Mouse (Mus musculus) E14TG2a.4 (cell line): ENCODE measurements at regions not wholly inside any gene's neighbourhood (a gene's known extent, or its start where the extent isn't known, plus 50 kb on each side); places are given as distances from the start of the nearest gene placed in this dataset.

Experiments used
- H3K27me3 ChIP-seq: 2 replicates; pipeline ENCODE4 v1.6.1; 2014; ENCODE audit warnings: low read length, control low read depth; ENCODE audit not compliant: insufficient read depth
- H3K36me3 ChIP-seq: 2 replicates; pipeline ENCODE4 v1.6.1; 2014; ENCODE audit warnings: low read length, control low read depth; ENCODE audit not compliant: insufficient read depth
- H3K4me1 ChIP-seq: replicated peaks from 2 replicates; pipeline ENCODE4 v1.6.1; 2014; ENCODE audit warnings: low read depth, low read length, control low read depth
- H3K4me3 ChIP-seq: replicated peaks from 2 replicates; pipeline ENCODE4 v1.5.1; 2014; ENCODE audit warnings: mild to moderate bottlenecking, low read length
- H3K9me3 ChIP-seq: 2 replicates; pipeline ENCODE4 v1.6.1; 2014; ENCODE audit warnings: low read length, control low read depth
- CTCF ChIP-seq: conservative IDR thresholded peaks from 2 replicates; pipeline ENCODE4 v1.5.1; 2014; ENCODE audit warnings: low read length
- NANOG ChIP-seq: IDR thresholded peaks from 2 replicates; pipeline ENCODE4 v1.6.1; 2014; ENCODE audit warnings: borderline replicate concordance, low read length, mixed read lengths
- POU5F1 ChIP-seq: IDR thresholded peaks from 2 replicates; pipeline ENCODE4 v1.6.1; 2014; ENCODE audit warnings: low read length, borderline replicate concordance

DNA sequence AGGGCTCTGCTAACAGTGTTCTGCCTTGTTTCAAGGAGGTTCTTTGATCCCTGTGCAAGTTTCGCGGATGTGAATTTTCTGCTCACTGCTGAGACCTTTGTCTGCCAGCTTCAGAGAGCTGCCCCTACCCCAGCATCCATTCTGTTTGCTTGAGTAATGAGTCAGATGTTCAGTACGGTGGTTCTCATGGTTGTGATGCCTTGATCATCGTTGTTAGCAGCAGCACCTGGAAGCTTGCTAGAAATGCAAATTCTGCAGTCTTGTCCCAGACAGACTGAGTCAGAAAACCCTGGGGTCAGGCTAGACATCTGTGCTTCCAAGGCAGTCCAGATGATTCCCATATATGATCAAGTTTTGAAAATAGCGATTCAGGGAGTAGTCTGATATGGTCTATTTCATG, 75.2 kb upstream of the Prdm1 start:
- Histone ChIP-seq H3K9me3 (no peaks in the 10 kb centered on the region), H3K27me3 (peaks cover 9% of the 10 kb centered on the region), H3K36me3 (no peaks in the 10 kb centered on the region), H3K4me1 (peaks cover 13% of the 10 kb centered on the region), H3K4me3 (no peak overlapping the region)
- TF ChIP-seq POU5F1: no peak
- TF ChIP-seq CTCF: no peak
- TF ChIP-seq NANOG: no peak

DNA sequence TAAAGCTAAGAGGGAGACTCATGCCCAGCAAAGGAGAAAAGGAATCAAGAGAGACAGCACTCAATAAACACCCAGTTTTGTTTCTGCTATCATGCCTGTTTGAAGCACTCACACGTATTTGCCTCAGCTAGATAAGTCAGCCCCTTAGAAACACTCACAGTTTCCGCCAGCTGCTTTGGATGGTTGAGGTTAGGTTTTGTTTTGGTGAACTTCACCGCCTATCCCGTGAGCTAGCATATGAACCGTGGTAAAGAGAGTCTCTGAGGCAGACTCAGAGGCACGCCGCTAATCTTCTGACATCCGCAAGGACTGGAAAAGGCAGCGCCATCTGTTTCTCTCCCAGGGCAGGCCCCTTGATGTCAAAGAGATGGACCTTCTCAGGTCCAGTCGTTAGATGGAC, 73.2 kb upstream of the Prdm1 start:
- Histone ChIP-seq H3K27me3 (peaks cover 12% of the 10 kb centered on the region), H3K36me3 (no peaks in the 10 kb centered on the region), H3K9me3 (no peaks in the 10 kb centered on the region), H3K4me3 (no peak overlapping the region), H3K4me1 (peaks cover 13% of the 10 kb centered on the region)
- TF ChIP-seq CTCF (no peak), POU5F1 (no peak), NANOG (no peak)

DNA sequence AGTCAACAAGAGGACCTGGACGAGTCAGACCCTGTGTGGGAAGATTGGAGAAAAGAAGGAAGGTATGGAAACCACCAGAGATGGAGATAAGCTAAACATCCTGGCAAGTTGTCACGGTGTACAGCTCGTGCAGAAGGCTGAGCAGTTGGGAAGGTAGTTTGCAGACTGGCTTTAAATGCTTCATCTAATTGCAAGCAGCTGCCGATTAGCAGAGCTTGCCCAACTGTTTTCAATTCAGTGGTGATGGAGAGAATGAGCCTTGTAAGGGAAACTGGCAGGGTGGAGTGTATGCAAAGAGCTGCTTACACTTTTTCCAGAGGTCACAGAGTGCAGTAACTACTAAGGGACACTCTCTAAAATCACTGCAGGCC, 71.6 kb upstream of the Prdm1 start:
- no peaks in the 10 kb centered on the region for H3K9me3 ChIP-seq
- peaks cover 12% of the 10 kb centered on the region for H3K27me3 ChIP-seq
- peaks cover 13% of the 10 kb centered on the region for H3K4me1 ChIP-seq
- H3K4me3 ChIP-seq: no peak overlapping the region
- TF ChIP-seq POU5F1 (no peak), CTCF (no peak), NANOG (no peak)
- H3K36me3 ChIP-seq: no peaks in the 10 kb centered on the region

DNA sequence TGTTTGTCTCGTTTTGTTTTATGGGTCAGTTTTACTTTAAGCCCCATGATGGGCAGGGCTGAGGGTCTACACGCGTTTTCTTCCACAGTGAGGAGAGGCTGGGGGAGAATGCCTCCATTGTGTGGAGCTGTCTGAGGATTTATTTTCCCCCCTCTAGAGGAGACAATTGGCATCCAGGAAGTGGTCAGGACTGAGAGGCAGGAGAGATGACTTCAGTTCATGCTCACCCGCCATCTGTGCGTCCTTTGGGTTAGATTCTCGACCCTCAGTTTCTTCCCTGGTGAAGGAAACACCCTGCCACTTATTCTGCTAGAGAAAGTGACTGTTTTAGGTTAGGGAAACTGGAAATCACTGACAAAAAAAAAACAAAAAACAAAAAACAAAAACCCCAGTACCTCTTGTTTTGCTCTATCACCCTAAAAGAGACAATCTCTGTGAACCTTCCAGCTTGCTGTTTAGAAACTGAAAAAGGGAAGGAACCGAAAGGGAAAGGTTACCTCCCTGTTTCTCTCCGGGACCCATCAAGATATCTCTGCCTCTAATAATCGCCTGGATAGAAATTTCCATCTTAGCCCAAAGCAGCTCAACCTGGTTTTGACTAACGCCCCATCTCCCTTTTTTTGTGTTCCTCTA, 71.1 kb upstream of the Prdm1 start:
- Histone ChIP-seq H3K4me1 (peaks cover 13% of the 10 kb centered on the region), H3K9me3 (no peaks in the 10 kb centered on the region), H3K27me3 (peaks cover 12% of the 10 kb centered on the region), H3K36me3 (no peaks in the 10 kb centered on the region), H3K4me3 (no peak overlapping the region)
- TF ChIP-seq NANOG (no peak), POU5F1 (no peak), CTCF (no peak)

DNA sequence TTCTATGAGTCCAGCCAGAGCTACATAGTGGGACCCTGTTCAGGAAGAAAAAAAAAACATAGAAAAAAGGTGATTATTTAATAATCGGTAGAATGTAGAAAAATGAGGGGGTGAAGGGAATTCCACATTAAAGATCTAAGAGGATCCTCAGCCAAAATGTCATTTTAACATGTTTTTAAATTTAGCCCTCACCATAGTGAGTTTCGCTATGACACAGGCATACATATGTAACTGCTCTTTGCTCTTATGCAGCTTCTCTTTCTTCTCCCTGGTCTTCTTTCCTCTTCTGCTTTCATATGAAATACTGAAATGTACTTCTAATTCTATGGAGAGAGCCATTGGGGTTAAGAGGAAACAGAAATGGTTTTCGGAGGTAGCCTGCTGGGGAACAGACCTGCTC, 70.3 kb upstream of the Prdm1 start:
- peaks cover 13% of the 10 kb centered on the region for H3K4me1 ChIP-seq
- no peak for TF ChIP-seq NANOG
- no peak for TF ChIP-seq CTCF
- TF ChIP-seq POU5F1: no peak
- no peaks in the 10 kb centered on the region for H3K9me3 ChIP-seq
- H3K27me3 ChIP-seq: peaks cover 12% of the 10 kb centered on the region
- H3K4me3 ChIP-seq: no peak overlapping the region
- H3K36me3 ChIP-seq: no peaks in the 10 kb centered on the region

DNA sequence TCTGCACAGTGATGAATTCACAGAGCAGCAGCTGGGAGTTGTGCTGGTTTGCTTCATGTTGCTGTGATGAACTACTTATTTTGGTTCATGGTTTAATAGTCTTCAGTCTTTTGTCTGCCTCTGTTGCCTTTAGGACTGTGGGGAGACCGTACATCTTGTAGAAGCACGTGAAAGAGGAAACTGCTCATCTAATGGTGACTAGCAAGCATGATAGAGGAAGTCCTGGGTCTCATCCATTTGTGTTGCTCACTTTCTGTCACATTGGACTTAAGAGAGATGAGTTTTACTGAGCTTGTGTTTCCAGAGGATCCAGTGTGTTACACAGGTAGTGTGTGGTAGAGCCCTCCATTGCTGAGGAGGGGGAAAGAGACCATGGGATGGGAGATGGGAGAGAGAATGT, 67.6 kb upstream of the Prdm1 start:
- Histone ChIP-seq H3K36me3 (no peaks in the 10 kb centered on the region), H3K9me3 (no peaks in the 10 kb centered on the region), H3K4me3 (no peak overlapping the region), H3K27me3 (peaks cover 7% of the 10 kb centered on the region), H3K4me1 (peaks cover 10% of the 10 kb centered on the region)
- no peak for TF ChIP-seq POU5F1
- TF ChIP-seq NANOG: no peak
- TF ChIP-seq CTCF: no peak

DNA sequence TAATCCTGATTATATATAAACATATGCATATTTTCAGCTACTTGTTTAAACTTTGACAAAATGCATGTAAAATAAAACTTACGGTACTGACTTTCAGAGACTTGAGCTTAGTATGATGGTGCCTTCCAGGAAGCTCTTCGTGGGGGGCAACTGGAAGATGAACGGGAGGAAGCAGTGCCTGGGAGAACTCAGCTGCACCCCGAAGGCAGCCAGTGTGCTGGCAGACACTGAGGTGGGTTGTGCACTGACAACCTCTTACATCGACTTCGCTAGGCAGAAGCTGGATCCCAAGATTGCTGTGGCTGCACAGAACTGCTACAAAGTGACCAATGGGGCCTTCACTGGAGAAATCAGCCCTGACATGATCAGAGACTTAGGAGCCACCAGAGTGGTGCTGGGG, 61.5 kb upstream of the Prdm1 start:
- TF ChIP-seq POU5F1 (no peak), CTCF (no peak), NANOG (no peak)
- no peaks in the 10 kb centered on the region for H3K9me3 ChIP-seq
- no peaks in the 10 kb centered on the region for H3K36me3 ChIP-seq
- no peaks in the 10 kb centered on the region for H3K4me1 ChIP-seq
- no peaks in the 10 kb centered on the region for H3K27me3 ChIP-seq
- H3K4me3 ChIP-seq: no peak overlapping the region

DNA sequence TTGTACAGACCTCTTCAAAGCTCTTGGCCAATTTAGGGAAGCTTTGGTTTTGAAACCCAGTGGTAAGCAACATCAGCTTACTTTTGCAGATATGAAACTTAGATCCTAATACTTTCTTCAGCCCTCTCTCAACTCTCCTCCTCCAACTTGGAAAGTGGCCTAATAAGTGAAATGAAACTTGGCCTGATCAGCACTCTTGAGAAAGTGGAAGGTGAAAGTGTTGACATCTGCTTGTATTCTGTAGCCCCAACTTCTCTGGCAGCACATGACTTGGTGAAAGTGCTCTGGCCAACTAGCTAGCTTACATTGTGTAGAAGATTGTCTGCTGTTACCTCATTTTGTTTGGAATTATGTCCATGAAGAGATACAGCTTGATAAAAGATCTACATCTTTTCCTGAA, 61.1 kb upstream of the Prdm1 start:
- TF ChIP-seq NANOG (no peak), POU5F1 (no peak)
- Histone ChIP-seq H3K4me1 (no peaks in the 10 kb centered on the region), H3K36me3 (no peaks in the 10 kb centered on the region), H3K27me3 (no peaks in the 10 kb centered on the region), H3K9me3 (no peaks in the 10 kb centered on the region), H3K4me3 (no peak overlapping the region)

DNA sequence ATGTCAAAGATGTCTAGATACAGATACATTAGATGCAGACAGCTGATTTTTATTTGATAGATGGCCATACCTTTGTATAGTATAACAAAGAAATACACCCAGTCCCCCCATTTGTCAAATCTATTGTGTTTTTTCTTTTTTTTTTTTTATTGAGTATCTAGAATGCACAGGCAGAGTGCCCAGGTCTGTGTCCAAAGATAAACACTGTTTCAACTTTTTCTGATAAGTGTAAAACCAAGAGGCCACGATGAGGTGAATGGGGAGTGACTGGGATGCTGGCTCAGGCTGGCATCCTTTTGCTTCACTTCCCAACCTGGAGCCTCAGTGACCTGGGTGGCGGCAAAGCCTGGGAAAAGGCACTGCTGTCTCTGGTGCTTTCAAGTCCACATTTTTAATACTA, 54.4 kb upstream of the Prdm1 start:
- no peaks in the 10 kb centered on the region for H3K27me3 ChIP-seq

More for the DNA sequence above, 54.4 kb upstream of the Prdm1 start:
- Histone ChIP-seq H3K4me1 (no peaks in the 10 kb centered on the region), H3K36me3 (no peaks in the 10 kb centered on the region), H3K9me3 (no peaks in the 10 kb centered on the region), H3K4me3 (no peak overlapping the region)
- TF ChIP-seq POU5F1 (no peak), NANOG (no peak), CTCF (no peak)
